Mouse (Mus musculus) urinary bladder, postnatal 25 days (tissue): ENCODE data around the gene Procr.

ENCODE experiments used
- DNase-seq: peaks from one replicate; pipeline ENCODE4 v3.0.0; 2022; ENCODE audit warnings: low spot score

The Procr gene

GRCm38 (mm10) chr2:155755746-155756145 lies 4.8 kb downstream of the Procr start:
- peak; percentile 32 for DNase-seq

GRCm38 (mm10) chr2:155756855-155757566 lies 6.1 kb downstream of the Procr start:
- DNase-seq = no peak

DNA sequence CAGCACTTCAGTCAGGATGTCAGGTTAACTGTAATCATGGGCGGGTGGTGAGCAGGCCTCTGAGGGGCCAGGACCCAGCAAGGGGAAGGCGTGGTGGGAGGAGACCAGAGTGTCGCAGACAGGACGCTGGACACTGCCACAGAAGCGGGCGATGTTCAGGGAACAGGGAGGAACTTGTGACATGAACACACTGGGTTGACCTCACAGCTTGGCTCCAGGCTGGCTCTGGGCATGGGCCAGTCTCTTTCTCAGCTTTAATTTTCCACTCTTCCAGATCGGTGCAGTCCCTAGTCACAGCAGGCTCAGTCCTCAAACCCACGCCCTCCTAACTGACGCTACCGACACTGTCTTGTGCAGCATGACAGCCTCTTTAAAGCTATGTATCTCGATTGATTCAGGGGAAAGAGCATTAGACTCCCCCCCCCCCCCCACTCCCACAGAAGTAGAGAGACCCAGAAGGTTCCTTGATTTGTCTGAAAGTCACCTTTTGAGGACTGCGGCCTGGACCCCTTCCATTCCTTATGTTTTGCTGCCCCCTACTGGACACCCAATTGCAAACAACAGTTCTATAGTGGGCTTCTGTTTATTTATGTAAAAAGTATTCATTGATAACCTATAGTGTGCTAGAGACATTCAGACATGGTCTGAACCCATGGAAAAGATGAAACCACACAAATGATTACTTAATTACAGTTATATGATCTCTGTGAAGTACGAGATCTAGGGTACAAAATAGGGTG lies 13.9 kb downstream of the Procr start:
- peak; percentile 80 for DNase-seq

DNA sequence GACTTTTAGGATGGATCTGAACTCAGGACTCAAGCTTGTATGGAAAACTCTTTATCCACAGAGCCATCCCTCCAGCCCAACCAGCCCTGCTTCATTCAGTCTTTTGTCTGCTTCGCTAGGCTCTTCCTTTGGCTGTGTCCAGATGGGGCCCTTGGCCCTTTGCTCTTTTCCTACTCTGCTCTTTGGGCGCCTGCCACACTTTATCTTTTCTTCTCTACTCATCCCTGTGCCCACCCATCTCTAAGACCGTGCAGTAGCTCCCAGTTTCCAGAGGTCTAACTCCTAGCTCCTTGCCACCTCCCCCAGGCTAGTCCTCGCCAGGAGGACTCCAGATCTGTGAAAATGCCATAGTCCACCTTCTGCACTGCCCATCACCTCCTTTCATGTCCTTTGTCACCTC lies 22.7 kb downstream of the Procr start:
- DNase-seq = no peak

GRCm38 (mm10) chr2:155774261-155774926 lies 23.5 kb downstream of the Procr start:
- DNase-seq = no peak

GRCm38 (mm10) chr2:155774927-155775684 lies 24.2 kb downstream of the Procr start, which contains the start of gene Mmp24:
Gene Mmp24, plus strand, starts transcription at chr2:155775342.
- no peak for DNase-seq

DNA sequence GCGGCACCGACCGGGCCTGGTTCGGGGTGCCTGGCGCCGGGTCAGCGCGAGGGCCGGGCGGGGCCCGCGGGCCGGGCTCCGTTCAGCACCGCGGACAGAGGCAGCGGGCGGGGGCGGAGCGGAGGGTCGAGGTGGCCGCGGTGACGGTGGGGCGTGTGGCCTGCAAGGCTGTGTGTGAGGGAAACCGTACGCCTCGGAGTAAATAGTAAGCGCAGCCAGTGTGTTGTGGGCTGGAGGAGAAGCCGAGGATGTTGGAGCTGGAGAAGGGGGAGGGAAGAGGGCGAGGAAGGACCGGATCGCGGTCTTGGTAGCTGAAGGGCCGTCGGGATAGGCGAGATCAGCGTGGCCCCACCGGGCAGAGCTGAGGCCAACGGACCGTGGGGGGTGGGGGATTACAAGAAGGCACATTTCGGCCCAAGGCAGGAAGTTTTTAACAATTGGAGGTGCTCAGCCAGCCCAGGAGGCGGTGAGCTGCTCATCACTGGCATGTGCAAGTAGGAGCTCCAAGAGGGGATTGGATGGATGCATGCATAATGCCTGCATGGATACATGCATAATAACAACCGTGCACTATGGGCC lies 24.9 kb downstream of the Procr start:
- peak; percentile 63 for DNase-seq

DNA sequence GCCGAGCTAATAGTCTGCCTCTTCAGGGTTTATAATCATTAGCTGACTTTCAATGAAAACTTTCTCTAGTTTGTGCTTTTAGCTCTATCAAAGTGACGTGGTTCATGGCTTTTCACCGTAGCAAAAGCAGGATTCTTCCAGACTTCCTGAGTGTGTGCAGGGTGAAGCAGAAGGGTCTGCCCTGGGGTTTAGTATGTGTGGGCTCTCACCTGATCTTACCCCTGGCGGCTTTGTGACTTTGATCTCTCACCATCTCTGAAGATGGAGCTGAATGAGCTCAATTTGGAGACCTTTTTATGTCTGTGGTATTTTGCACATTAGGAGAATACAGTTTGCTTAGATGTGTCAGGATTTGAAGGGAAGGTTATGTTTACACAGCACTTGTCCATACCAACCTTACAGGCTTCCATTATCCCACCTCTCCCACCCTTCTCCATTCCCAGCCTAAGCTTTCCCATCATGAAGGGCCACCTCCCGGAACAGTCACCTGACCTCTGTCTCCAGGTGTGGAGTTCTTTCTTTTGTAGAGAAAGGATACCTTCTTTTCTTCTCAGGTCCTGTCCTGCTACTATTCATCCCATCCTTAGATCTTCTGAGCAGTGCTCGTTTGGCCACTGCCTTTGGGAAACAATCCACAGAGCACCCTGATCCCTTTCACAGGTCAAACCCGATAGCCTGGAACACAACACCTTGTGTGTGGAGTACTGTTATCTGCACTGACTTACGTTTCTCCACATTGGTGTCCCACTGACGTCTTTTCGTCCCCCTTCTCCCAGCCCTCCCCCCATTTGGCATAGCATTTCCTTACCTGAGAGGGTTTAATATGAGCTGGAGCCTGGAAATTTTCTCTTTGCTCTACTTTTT lies 26.1 kb downstream of the Procr start:
- no peak for DNase-seq

- DNase-seq = no peak
These were observed 26.7 kb downstream of the Procr start for GRCm38 (mm10) chr2:155777688-155777985.

- DNase-seq = no peak
These were observed 27.1 kb downstream of the Procr start for GRCm38 (mm10) chr2:155778004-155778403.

DNA sequence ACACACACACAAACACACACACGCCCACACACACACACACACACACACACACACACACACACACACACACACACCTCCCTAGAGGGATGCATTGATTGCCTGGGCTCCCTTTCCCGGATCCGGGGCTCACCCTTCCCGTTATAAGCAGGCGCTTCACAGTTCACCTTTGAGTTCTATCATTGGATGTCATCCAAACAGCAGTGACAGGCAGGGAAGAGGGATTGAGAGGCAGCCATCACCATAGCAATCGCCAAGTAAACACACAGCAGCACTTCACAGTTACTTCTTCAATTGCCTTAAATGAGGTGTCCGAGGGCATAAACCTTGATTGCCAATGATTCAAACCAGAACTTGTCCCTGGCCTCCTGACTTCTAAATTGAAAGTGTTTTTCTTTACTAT lies 28.1 kb downstream of the Procr start:
- no peak for DNase-seq

DNA sequence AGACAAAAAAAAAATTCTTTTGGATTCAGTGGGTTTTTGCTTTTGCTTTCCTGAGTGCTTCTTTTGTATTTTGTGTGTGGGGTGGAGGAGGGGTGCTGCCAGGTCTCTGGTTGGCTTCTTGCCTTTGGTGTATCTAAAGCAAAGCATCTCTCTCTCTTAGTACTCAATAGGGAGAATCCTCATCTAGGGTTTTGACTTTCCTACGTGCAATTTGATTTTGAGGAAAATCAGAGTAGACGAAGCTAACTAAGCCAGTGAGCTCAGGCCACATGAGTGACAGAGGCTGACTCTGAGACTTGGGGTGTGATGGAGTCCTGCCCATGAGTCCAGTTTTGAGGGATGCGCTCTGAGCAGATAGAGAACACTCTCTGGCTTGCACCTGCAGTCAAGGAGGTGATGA lies 28.6 kb downstream of the Procr start:
- no peak for DNase-seq

DNA sequence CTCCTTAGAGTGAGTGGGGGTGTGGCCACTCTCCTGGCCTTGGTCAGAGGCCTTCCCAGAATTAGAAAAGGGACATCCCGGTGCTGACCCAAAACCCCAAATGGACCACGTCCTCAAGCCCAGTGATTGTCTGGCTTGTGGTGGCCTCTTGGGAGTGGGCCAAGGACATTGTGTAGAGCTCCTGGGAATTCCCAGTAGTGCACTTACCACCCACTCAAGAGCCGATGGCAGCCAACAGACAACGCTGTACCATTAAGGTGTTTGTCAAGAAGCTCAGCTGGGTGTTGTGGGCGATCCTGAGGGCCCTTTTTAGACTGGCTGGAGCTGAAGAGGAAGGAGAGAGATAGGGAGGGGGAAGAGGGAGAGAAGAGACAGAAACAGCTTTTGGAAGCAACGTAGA lies 33.6 kb downstream of the Procr start:
- DNase-seq = no peak

DNA sequence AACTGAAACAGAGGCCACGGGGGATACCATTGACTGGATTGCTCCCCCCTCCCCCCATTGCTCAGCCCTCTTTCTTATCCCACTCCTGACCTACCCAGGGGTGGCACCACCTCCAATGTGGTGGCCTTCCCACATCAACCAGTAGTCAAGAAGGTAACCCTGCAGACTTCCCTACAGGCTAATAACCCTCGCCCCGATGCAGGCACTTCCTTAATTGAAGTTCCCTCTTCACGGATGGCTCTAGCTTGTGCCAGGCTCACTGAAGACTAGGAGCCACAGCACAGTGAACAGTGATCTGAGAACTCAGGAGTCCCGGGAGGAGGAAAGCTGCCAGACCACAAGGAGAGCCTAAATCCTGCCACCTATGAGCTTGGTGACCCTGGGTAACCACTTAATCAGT lies 36.0 kb downstream of the Procr start:
- no peak for DNase-seq

- no peak for DNase-seq
These were observed 37.3 kb downstream of the Procr start for GRCm38 (mm10) chr2:155787949-155788931.

DNA sequence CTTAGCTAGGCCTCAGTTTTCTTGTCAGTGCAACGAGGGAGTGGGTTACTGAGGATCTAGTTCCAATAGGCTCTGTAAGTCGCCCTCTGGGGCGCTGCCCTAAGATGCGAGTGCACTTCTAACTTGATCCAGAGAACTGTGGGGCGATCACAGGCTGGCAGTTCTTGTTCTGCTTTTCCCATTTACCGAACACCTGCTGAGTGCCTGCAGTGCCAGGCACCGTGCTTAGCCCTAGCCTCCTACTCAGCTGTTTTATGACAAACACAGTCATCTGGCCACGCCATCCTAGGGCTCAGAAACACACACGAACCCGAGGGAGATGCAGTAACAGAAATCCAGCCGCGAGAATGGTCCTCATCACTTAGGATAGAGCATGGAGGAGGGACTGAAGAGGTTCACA lies 42.0 kb downstream of the Procr start:
- DNase-seq = no peak

GRCm38 (mm10) chr2:155794674-155795445 lies 43.9 kb downstream of the Procr start:
- DNase-seq = no peak

DNA sequence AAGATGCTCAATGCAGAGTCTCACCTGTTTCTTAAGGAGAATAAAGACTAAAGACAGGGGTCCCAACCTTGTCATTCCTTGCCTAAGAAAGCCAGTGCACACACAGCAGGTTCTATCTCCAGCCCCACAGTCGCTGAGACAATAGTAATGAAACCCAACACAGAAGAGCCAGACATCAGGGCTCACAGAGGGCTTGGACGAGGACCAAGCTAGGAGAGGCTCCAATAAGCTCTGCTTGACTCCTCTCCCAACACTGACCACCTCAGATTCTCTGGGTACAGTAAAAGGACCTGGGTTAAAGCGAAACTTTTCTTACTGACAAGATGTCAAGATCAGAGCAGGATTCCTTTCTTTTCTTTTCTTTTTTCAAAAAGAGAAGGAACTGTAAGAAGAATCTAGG lies 47.7 kb downstream of the Procr start:
- DNase-seq = no peak

- no peak for DNase-seq
These were observed 51.8 kb downstream of the Procr start for GRCm38 (mm10) chr2:155802761-155803160.
